Mouse (Mus musculus) NIH3T3 (cell line): ENCODE measurements around the gene Rnps1.

Experiments used
- DNase-seq: peaks from one replicate; pipeline ENCODE4 v3.0.0-alpha.2; 2012; ENCODE audit warnings: low read depth

Gene Rnps1

GRCm38 (mm10) chr17:24470701-24471527 lies 56.5 kb downstream of the Rnps1 start:
- peak; percentile 53 for DNase-seq

GRCm38 (mm10) chr17:24472512-24472911 lies 58.1 kb downstream of the Rnps1 start:
- DNase-seq, result peak; percentile 46

GRCm38 (mm10) chr17:24473612-24474275 lies 59.4 kb downstream of the Rnps1 start, which contains the start of gene Bricd5:
Bricd5 (plus strand) TSS chr17:24473884.
- no peak for DNase-seq

GRCm38 (mm10) chr17:24474557-24474956 lies 60.2 kb downstream of the Rnps1 start:
- no peak for DNase-seq
